ENCODE assay signal across 14 mouse cellular contexts in the genomic region with DNA sequence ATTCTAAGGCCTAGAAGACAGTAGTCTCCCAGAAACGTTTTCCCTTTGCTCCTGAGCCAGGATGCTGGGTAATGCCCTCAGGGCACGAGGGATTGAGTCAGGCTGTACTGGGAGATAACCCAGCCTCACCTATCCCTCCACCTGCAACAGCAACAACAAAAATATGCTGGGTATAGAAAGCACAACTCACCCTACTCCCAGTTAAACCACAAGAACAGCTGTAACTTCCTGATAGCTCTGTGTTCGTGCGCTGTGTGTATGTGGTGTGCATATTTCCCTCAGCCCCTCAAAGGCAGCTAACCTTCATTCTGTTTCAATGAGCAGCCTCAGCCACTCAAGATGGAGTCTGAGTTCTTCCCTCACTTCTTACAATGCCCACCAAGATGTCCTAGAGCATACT. TPM values are rescaled to one million over a fixed set of nuclear protein-coding genes. Genes with fewer than 3 reads are reported as not detected.
DNase-seq lines count a peak whose midpoint lies in the region; ATAC-seq and TF ChIP-seq lines count a peak whose summit lies in the region.
"Had no signal": no experiment of that assay in that cellular context is flagged by ENCODE, and none has a peak within 500 bp of the region (broad histone marks: within the 10 kb centered on the region; RNA-seq: fewer than 3 reads in every experiment).

No protein-coding gene starts in this region.

- H3K9me3 ChIP-seq in heart, embryonic 13.5 days, result peaks cover 25% of the 10 kb centered on the region

- no peak for TF ChIP-seq CTCF in small intestine, adult 2 months (IDR thresholded peaks at IDR 0.05; ENCODE audit: extremely low read depth, insufficient read length, insufficient replicate concordance, low read depth, low read length)

- ATAC-seq in heart, embryonic 13.5 days (ENCODE audit: extremely low read depth, insufficient number of reproducible peaks, low FRiP score, low TSS enrichment), result no peak
- ATAC-seq in inflammation-experienced regulatory T-cells, adult 6 months, result peak; percentile 48

- no peaks in the 10 kb centered on the region for H3K27me3 ChIP-seq in heart, embryonic 13.5 days (replicated peaks)
- H3K27me3 ChIP-seq in small intestine, adult 2 months (ENCODE audit: control insufficient read depth, insufficient read depth, low read length), result no peaks in the 10 kb centered on the region
- H3K27me3 ChIP-seq: limb, embryonic 12.5 days; neural tube, embryonic 15.5 days had no signal

- H3K4me1 ChIP-seq in heart, embryonic 13.5 days, result peaks cover 74% of the 10 kb centered on the region
- H3K4me1 ChIP-seq in small intestine, adult 2 months (ENCODE audit: control insufficient read depth, insufficient read depth, insufficient read length, low read length), result peaks cover 10% of the 10 kb centered on the region; the same call in 1 of the 2 replicates

- peak overlapping the region; percentile 95 for H3K27ac ChIP-seq in heart, embryonic 13.5 days (replicated peaks)
- 0 out of 2 replicates have a peak overlapping the region, but pooled peaks have one; percentile 15 for H3K27ac ChIP-seq in small intestine, adult 2 months (ENCODE audit: insufficient read depth, low read depth, low read length)
- H3K27ac ChIP-seq: limb, embryonic 12.5 days; midbrain, embryonic 10.5 days; neural tube, embryonic 15.5 days had no signal

- H3K9ac ChIP-seq in heart, embryonic 13.5 days, result peak overlapping the region; percentile 94
- H3K9ac ChIP-seq: limb, embryonic 12.5 days; neural tube, embryonic 15.5 days had no signal

- WGBS in heart, embryonic 13.5 days, result 50% methylated on average over 4 of the region's 4 CpGs
- WGBS in small intestine, adult 2 months, result 58% methylated on average over 4 of the region's 4 CpGs

- intact Hi-C loops in heart, postnatal 10 days (cut with DNase I), result no loop called here

- no peak for DNase-seq in heart, postnatal 10 days
- DNase-seq in CD8-positive naive resting alpha-beta T cell, adult 2 months (ENCODE audit: low read depth in 2 of 2, low spot score in 2 of 2), result peak; percentile 32 to 45
- DNase-seq in layer of hippocampus, postnatal 36 days, result no peak
- DNase-seq in urinary bladder, adult 2 months (ENCODE audit: low spot score), result no peak
- no peak for DNase-seq in lung, postnatal 25 days (ENCODE audit: low spot score)
- DNase-seq: gastrocnemius, postnatal 14 days; kidney, adult 11 months; right cerebral cortex, postnatal 4 days had no signal

- H3K4me2 ChIP-seq in heart, embryonic 13.5 days, result peak overlapping the region; percentile 73
- H3K4me2 ChIP-seq: limb, embryonic 12.5 days; neural tube, embryonic 15.5 days had no signal

- TF ChIP-seq POLR2A in small intestine, adult 2 months (IDR thresholded peaks at IDR 0.05; ENCODE audit: low read depth, low read length), result no peak

- H3K36me3 ChIP-seq in heart, embryonic 13.5 days, result peaks cover 95% of the 10 kb centered on the region
- H3K36me3 ChIP-seq in small intestine, adult 2 months (ENCODE audit: control insufficient read depth, insufficient read depth, low read length), result no peaks in the 10 kb centered on the region

- peak overlapping the region; percentile 75; the same call in 1 of the 2 replicates for H3K4me3 ChIP-seq in heart, embryonic 13.5 days
- H3K4me3 ChIP-seq in small intestine, adult 2 months (ENCODE audit: low read depth, low read length), result no peak overlapping the region
- H3K4me3 ChIP-seq: limb, embryonic 12.5 days; midbrain, embryonic 10.5 days; neural tube, embryonic 15.5 days had no signal

RNA-seq across cellular contexts. Expression of a gene that starts 23.7 kb away (rescaled TPM):
- 142 and 143 TPM in 2 replicates for polyA plus RNA-seq in heart, embryonic 13.5 days (2015; fragmentation: Nextera tagmentation; extraction: Ambion mirVana)
- 100 to 1,000 TPM; 180 to 214 TPM for total RNA-seq in heart, postnatal 10 days (2021)
- 10 to 100 TPM; 14.8 to 40.1 (median 36.0) TPM for polyA plus RNA-seq in inflammation-experienced regulatory T-cells, adult 6 months (2017; shearing (Covaris generic))
- 8.3 and 19.7 TPM in 2 replicates for polyA plus RNA-seq in small intestine, adult 2 months (2012; rRNA removed)
- total RNA-seq in layer of hippocampus, postnatal 36 days (2021), result 10 to 100 TPM; 29.0 to 30.9 TPM
- polyA plus RNA-seq in urinary bladder, adult 2 months (2012; rRNA removed), result 35.4 and 51.7 TPM in 2 replicates

Comparison
In these comparisons a context has a peak if more than half of its experiments do, and no peak if none do; other contexts are left out.
1. DNase-seq: peak in CD8-positive naive resting alpha-beta T cell, adult 2 months (2 of 2); none in heart, postnatal 10 days (0 of 2), layer of hippocampus, postnatal 36 days (0 of 2), urinary bladder, adult 2 months (single experiment) and lung, postnatal 25 days (single experiment).